Mouse (Mus musculus): Measurements from ENCODE around the gene Ptprg.
"Not testable (repeated sequence)": the region's sequence is repeated elsewhere in the genome, so short reads cannot be mapped to it uniquely, and the experiment has no call there.

Ptprg gene

DNA sequence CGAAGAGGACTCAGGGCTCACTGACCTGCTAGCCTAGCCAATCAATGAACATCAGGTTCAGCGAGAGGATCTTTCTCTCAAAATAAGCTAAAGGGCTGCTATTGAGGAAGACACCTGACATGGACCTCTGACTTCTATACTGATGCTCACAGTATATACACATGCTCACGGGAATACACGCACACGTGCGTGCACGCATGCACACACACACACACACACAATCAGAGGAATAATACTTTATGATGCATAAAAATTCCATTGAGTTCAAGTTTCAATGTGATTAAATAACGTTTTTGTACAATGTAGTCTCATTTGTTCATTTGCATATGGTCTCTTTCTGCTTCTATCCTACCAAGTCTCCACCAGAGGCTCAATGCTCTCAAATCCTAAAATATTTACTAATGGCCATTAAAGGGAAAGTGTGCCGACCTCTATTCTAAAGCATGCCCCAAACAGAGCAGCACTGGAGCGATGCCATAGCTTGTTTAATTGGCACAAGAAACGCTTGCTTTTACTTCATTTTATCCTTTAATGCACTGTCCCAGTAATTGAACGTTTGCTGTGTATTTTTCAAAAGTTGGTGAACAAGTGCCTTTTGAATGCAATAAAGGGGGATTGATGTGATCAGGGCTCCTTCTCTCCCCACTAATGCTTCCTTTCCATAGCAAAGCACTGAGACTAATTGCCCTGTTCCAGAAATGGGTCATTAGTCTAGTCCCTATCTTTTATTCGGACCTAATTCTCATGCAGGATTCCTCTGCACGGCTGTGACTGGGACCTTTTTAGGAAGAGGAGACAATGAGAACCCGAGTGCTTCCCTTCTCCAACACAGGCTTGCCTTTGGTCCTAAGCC is 407.2 kb downstream of the Ptprg start:
- in situ Hi-C loops (cut with MboI, MseI) = no loop called here

DNA sequence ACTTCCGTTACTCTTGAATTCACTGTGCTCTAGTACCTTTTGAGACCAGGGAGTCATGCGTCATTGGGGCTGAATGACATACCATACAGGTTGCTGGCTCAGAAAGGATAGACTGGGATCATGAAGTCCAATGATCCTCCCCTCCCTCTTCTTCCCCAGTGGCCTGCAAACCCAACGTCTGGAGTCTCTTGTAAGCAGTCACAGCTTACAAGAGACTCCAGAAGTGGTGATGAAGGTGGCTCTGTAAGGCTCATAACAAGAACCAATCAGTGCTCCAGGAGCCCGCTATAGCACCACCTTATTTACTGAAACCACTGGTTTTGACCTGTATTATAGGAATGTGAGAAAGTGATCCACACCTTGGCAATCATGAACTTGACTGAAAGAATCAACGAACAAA is 408.8 kb downstream of the Ptprg start:
- in situ Hi-C loops (cut with MboI, MseI) = no loop called here

DNA sequence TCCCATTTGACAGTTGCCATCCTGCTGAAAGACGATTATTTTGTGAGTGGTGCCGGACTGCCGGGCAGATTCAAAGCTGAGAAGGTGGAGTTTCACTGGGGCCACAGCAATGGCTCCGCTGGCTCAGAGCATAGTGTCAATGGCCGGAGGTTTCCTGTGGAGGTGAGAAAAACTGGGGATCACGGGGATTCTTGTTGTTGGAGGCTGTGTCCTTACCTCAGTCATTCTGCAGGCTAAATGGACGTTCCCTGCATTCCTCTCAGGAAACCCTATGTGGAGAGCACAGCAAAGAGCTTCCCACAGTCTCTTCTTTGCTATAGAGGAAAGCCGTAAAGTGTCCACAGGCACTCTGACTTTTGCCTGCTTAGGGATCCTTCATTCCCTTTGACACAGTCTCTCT is 409.2 kb downstream of the Ptprg start:
- in situ Hi-C loops (cut with MboI, MseI) = no loop called here

DNA sequence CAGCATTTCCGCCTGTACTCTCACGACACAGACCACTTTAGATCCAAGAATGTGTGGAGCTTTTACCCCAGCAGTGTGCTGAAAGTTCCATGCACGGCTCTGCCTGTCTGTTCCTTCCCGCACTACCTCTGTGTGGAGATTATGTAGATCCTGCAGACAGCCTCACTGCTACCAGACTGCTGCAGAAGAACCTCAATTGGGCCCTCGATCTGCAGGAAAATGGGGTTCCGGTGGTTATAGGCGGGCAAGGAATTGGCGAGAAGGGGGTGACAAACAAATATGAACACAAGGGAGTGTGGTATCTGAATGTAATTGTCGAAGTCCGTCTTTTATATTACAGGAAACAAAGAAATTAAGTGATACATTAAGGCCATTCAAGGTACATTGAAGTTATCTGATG is 410.5 kb downstream of the Ptprg start:
- in situ Hi-C loops (cut with MboI, MseI) = no loop called here

DNA sequence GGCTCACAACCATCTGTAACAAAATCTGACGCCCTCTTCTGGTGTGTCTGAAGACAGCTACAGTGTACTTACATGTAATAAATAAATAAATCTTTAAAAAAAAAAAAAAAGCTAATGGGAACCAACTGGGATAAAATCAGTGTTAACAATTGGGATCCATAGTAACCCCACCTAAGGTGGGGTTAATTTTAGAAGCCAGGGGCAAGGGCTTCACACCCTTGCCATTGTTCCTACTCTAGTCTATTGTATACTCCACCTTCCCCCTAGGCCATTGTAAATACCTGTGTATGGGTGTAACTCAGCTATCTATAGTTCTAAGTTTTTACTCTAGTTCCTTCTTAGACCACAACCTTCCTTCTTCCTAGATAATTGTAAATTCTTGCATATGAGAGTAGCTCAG is 411.0 kb downstream of the Ptprg start:
- in situ Hi-C loops (cut with MboI, MseI) = not testable (repeated sequence)

DNA sequence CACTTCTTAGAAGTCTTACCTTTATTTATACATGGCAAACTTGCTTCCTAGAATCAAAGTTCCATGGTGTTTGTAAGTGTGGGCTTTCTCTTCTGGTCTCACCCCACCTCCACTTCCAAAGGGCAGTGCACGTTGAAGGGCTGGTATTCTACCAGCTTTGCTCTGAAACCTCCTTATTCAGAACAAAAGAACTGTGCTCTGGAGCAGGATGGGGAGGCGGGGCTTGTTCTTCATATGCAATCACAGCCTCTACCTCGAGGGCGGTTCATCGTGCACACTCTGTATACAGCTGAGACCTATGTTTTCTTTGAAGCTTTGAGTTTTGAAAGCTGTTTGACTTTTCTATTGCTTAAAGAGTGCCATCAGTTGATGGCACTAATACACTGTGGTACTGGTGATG is 412.5 kb downstream of the Ptprg start:
- in situ Hi-C loops (cut with MboI, MseI) = no loop called here

DNA sequence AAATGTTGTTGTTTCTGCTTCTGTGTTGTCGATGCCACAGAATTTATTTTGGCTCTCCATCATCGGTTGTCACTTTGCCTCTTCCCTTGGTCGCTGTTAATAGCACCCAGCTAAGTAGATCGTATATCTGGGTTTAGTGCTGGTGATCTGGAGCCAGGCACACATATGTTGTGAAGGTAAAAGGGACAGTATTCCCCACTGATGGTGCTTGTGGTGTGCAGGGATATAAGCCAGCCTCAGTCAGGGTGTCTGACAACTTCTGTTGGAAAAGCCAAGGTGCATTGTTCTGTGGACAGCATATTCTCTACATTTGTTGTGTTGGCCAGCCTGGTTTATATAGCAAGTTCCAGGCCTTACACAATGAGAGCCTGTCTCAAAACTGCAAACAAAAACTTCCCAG is 428.4 kb downstream of the Ptprg start:
- in situ Hi-C loops (cut with MboI, MseI) = no loop called here

DNA sequence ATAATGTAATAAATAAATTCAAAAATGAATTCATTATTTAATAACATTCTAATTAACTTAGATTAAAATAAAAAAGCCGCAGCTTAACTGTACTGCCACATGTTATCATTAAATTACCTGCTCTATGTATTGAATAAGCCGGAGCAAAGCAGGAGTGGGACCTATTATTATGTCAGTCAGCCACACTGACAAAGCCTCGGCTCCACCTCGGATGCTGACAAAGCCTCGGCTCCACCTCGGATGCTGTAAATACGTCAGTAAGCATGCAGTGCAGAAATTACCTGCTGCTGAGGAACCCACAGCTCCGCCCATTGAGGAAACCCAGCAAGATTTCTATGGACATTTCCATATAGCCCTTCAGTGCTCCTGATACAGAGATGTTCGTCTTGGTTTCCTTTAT is 429.7 kb downstream of the Ptprg start:
- in situ Hi-C loops (cut with MboI, MseI) = no loop called here

DNA sequence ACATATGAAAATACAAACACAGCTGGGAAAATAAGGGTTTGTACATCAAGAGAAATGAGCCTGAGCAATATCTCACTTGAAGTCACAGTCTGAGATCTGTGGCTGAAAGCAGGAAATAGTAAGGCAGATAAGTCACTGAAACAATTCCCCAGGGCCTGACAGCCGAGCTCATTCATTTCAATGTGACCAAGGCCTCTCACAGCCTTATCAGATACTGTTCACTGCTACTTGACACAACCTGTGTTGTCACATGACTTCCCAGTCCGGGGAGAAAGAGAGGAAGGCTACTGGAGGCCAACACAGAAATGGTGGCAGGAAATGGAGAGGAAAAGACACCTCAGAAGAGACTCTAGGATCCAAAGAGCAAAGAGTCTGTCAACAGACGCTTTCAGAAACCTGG is 430.8 kb downstream of the Ptprg start:
- in situ Hi-C loops (cut with MboI, MseI) = no loop called here

DNA sequence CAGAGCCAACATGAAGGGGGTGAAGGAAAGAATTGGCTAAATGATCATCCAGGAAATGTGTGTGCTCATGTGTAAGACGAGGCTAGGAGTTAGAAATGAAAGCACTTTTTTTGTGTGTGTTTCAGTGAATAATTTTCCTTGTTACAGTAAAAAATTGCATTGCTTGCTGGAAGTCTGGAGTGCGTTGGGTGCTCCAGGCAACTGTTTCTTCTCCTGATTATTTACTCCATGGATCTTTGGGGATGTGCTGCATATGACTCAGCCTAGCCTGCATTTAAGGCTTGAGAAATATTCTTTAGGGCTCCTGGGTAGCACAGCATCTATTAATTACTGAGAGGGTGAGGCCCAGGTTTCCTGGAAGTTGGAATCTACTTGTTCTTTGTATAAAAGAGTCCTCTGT is 435.6 kb downstream of the Ptprg start:
- in situ Hi-C loops (cut with MboI, MseI) = no loop called here

DNA sequence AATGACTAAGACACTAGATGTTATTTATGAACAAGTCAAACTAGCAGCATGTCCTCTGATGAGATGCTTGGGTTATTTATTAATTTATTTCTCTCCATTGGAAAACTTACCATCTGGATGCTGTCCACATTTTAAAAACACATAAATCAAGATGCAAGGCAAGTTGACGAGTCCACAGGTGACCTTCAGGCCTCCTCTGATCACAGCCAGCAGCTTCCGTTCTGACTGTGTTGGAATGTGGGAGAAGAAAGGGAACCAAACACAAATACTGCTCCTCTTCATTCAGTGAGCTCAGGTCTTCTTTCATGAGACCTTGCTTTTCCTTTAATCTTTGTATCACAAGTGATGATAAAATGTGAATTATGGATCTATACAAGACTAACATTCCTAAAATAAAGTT is 437.8 kb downstream of the Ptprg start:
- in situ Hi-C loops (cut with MboI, MseI) = no loop called here

DNA sequence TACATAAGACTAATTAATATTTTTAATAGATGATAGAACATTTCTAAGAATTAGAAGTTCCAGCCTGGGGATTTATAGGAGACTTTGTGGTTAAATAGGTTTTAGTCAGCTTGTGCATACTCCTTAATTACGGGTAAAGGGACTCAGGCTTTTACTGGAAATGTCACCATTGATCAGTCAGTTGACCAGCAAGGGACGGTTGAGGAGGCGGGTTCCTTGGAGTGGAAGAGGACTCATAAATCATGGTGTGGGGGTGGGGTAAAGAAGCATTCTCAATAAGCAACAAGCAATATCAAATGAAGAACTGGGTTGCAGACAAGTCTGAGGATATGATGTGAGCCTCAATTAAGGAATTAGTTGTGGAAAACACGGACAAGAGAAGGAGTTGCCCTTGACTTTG is 438.8 kb downstream of the Ptprg start:
- in situ Hi-C loops (cut with MboI, MseI) = no loop called here

DNA sequence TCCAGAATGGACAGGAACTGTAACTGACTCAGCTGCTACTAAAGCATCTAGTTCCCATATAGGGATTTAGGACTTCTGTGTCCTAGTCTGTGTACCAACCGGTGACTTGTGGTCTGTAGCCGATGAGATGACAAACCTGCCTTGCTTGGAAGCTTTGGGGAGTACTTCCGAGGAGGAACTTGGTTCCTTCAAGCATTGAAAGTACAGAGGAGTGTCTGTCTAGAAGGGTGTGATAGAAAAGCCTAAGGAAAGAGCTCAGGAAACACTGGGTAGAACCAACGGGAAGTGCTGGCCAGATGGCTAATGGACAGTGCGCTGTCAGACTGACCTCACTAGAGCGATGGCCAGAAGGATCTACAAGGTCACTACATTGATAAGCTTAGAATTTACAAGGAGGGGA is 439.2 kb downstream of the Ptprg start:
- in situ Hi-C loops (cut with MboI, MseI) = no loop called here

DNA sequence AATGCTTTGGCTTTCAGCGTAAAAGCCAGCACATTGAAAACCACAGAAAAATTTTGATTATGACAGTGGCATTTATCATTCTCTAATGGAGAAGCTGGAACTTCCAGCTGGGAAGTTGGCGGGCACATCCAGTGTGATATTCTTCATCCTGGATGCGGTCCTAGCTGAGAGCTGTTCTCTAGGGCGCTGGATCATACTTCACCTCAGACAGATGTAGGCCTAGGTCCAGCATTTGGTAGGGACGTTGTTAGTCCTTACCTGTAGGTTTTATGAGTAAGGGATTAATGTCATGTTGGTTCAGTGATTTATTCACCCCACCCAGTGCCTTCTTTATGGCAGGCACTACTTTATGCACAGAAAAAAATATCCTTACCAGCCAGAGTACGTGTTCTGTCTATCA is 444.2 kb downstream of the Ptprg start:
- in situ Hi-C loops (cut with MboI, MseI) = no loop called here

DNA sequence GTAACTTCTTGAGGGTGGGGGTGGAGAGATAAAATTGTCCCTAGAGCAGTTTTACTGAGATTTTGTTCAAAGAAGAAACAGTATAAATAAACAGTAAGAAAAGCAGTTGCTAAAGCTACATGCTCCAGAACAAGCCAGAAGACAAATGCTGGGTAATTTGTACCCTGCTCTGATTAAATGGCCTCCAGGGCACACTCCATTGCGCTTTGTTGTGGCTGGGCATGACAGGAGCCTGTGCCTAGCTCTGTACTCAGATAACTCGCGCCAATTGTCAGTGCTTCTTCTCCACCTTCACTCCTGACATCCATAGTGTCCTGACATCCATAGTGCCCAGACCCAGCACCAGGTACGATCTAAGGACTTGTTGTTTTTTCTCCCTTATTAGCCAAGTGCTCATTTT is 445.1 kb downstream of the Ptprg start:
- in situ Hi-C loops (cut with MboI, MseI) = no loop called here

DNA sequence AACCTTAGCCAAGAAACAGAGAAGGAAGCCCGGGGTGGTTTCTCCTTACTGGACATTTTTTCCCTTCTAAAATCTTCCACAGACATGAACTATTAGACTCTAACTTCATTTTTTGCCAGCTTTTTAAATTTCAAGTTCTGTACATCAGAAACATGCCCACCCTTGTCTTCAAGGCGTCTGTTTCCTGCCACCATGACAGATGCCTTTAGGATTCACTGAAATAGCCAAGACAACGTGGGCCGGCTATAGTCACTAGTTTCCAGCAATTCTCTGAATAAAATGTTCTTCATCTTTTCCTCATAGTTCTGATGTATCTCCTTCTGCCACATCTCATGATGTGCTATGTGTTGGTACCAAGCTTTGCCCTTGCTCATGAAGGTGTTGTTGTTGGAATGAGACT is 450.7 kb downstream of the Ptprg start:
- in situ Hi-C loops (cut with MboI, MseI) = no loop called here

DNA sequence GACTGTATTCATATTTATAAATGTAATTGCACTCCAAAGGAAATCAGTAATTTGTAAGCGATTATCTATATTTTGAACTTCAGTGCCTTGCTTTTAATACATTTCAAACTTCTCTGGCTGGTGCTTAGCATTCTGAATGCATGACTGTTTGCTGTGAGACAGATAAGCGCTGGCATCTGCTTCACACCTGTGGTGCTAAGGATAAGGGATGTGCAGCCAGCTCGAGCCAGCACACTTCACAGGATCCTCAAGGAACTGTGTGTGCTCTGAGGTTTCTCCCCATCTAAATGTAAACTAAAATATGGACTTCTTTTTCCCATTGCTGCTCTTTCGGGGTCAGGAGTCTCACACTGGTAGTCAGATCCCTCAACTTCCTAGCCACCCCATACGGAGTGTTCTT is 458.4 kb downstream of the Ptprg start:
- in situ Hi-C loops (cut with MboI, MseI) = no loop called here

DNA sequence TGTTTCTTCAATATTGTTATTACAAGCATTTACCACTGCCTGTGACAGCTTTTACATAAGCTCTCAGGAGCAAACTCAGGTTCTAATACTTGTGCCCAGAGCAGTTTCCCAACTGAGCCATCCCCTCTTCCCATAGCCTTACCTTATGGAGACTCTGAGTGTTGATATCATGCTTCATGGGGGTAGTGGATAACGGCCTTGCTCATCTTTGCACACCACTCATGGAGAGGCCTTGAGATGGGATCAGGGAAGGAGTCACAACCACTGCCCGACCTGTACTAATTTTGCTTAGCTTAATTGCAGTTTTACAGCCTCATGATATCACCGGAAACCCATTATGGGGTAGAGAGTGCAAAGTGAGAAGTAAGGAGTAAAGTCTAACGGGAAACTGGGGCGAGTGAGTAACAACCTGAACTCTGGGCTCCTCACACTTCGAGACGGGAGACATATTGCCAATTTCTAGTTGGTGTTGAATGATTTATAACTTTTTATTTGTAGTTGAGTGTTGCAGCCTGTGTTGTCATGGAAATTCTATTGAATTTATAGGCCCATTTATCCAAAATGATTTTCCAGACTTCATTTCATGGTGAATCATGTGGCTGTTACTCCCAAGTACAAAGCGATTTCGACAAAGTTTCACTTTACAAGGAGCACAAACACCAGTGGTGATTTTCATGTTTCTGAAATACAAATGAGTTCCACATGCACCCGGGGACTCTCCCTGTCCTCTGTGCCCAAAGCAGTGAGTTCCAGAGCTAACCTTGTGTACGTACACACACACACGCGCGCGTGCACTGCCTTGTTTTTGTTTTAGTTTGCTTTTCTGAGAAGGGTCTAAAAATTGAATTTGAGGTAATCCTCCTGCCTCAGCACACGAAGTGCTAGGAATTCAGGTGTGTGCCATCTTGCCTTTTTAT is 472.7 kb downstream of the Ptprg start:
- in situ Hi-C loops (cut with MboI, MseI) = no loop called here

DNA sequence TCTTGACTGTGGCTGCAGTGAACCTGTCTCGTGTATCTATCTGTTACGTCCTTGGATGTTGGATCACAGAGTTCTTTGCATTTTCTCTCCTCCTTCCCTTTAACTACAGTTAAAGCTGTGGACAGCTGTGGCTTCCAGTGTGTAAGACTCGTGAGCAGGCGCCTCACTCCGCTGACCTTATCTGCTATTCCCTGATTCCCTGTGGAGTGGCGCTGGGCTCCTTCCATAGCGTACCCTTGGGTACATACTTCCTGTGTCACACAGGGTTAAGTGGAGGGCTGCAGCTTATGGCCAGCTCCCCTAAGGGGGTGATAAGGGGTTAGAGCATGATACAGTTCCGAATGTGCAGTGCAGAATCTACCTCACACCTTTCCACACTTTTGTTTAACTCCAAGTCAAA is 473.9 kb downstream of the Ptprg start:
- in situ Hi-C loops (cut with MboI, MseI) = no loop called here

DNA sequence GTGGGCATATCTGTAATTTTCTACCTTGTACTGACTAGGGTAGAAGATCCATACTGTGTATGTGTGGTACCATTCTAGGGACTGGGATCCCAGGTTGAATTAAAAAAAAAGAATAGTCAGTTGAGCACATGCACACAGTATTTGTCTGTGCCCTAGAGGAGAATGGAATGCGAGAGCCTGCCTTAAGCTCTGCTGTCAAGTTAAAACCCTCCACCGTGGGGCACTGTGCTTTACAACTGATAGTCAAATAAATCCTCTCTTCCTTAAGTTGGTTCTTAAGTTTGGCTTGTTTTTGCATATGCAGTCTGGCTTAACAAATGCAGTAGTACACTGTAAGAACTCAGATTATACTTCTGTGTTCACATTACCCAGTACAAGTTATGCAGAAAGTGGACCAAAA is 476.6 kb downstream of the Ptprg start:
- in situ Hi-C loops (cut with MboI, MseI) = no loop called here

DNA sequence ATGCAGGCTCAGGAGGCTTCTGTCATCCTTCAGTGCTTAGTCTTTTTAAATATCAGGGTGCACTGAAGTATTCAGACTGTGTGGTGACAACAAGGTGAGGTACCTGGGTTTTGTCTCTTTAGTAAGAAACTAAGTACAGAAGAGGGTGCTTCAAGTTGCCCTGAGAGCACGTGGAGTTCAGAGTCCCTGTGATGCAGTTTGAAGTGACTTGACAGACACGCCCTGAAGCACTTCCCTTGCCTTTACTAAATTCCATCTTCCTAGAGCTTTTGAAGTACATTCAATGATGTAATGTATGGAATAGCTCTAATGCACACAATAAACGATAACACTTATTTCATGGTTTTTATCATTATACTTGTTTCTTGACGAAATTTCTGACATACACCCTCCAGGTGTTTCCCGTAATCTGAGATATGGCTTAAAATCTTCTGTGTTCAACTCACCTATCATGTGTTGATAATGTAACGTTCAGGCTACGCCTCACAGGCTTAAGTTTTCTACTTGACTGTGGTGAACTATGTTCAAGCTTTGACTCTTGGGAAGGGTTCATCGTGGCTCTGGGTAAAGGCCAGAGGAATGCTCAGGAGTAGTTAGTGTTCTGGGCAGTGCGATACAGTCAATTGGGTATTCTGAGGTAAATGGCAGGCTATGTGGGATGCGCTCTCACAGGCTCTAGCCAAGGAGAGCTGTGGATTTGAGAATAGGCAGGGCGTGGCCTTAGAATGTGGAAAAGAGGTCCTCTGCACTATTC is 483.4 kb downstream of the Ptprg start:
- in situ Hi-C loops (cut with MboI, MseI) = no loop called here

DNA sequence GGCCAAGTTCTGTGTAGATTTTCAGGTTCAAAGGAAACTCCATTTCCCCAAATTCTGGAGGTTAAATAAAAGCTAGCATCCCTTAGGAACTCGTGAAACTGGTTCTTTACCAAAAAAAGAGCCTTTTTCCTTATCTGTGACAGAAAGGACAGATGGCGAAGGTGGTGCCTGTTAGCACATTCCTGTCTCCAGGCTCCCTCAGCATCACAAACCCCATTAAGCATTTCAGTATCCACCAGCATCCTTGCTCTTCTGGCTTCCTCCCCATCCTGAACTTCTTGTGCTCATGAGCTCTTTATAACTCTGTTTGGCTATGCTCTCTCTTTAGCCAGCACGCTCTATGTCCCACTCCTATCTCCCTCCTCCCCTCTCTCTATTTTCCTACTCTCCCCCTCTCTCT is 486.4 kb downstream of the Ptprg start:
- in situ Hi-C loops (cut with MboI, MseI) = no loop called here

Data from regulatory T cell (primary cell).